Mouse (Mus musculus): ENCODE results near the gene Susd4.

Susd4 gene

GRCm38 (mm10) chr1:182918718-182919346, 155.2 kb downstream of the Susd4 start:
- no peak for DNase-seq (ENCODE audit: low spot score)

- DNase-seq (ENCODE audit: low spot score): no peak
Measured at GRCm38 (mm10) chr1:182922824-182923223, 159.2 kb downstream of the Susd4 start.

- no peak for DNase-seq (ENCODE audit: low spot score)
Measured at GRCm38 (mm10) chr1:182926465-182926864, 162.8 kb downstream of the Susd4 start.

- no peak for DNase-seq (ENCODE audit: low spot score)
Measured at GRCm38 (mm10) chr1:182927878-182928851, 164.5 kb downstream of the Susd4 start.

- no peak for DNase-seq (ENCODE audit: low spot score)
Measured at GRCm38 (mm10) chr1:182935469-182935868, 171.8 kb downstream of the Susd4 start.

- DNase-seq (ENCODE audit: low spot score): no peak
Measured at GRCm38 (mm10) chr1:182937486-182938120, 173.9 kb downstream of the Susd4 start.

- DNase-seq (ENCODE audit: low spot score): no peak
Measured at GRCm38 (mm10) chr1:182941921-182942320, 178.3 kb downstream of the Susd4 start.

- no peak for DNase-seq (ENCODE audit: low spot score)
Measured at GRCm38 (mm10) chr1:182943911-182944310, 180.3 kb downstream of the Susd4 start.

- no peak for DNase-seq (ENCODE audit: low spot score)
Measured at GRCm38 (mm10) chr1:182944638-182945037, 181.0 kb downstream of the Susd4 start.

- no peak for DNase-seq (ENCODE audit: low spot score)
Measured at GRCm38 (mm10) chr1:182945561-182945960, 181.9 kb downstream of the Susd4 start.

All from yolk sac, embryonic 10.5 days (tissue).